Mouse (Mus musculus) G1E (cell line): ENCODE measurements around the gene Crygb. TPM values are rescaled to one million over a fixed set of nuclear protein-coding genes. Genes with fewer than 3 reads are reported as not detected.

Experiments
- ATAC-seq: 2 replicates; pipeline ENCODE4 v1.8.0; 2016; ENCODE audit warnings: mild to moderate bottlenecking; ENCODE audit not compliant: insufficient number of reproducible peaks, poor library complexity, low FRiP score, severe bottlenecking; ENCODE audit errors: extremely low read depth
- DNase-seq: peaks from one replicate; pipeline ENCODE4 v3.0.0; 2012; ENCODE audit warnings: low spot score
- H3K27me3 ChIP-seq: 2 replicates; pipeline ENCODE4 v1.6.1; 2012; ENCODE audit warnings: mild to moderate bottlenecking, low read length, inconsistent platforms; ENCODE audit not compliant: insufficient read depth
- H3K36me3 ChIP-seq: replicated peaks from 2 replicates; pipeline ENCODE3; 2012; ENCODE audit warnings: mild to moderate bottlenecking, inconsistent platforms
- H3K4me1 ChIP-seq: 2 replicates; pipeline ENCODE4 v1.6.1; 2012; ENCODE audit warnings: low read depth, low read length, inconsistent platforms, mixed read lengths; ENCODE audit not compliant: insufficient read depth
- H3K4me3 ChIP-seq: 2 replicates; pipeline ENCODE4 v1.5.1; 2012; ENCODE audit warnings: low read depth, mild to moderate bottlenecking, inconsistent platforms, low read length, moderate library complexity, mixed read lengths
- H3K9me3 ChIP-seq: replicated peaks from 2 replicates; pipeline ENCODE4 v1.6.1; 2012; ENCODE audit warnings: inconsistent platforms
- CTCF ChIP-seq: IDR thresholded peaks from 2 replicates; pipeline ENCODE4 v1.5.1; 2012; ENCODE audit warnings: low read depth, low read length, inconsistent platforms, mixed read lengths
- GATA1 ChIP-seq: IDR thresholded peaks from 2 replicates; pipeline ENCODE4 v1.6.1; 2012; ENCODE audit warnings: borderline replicate concordance, low read length, inconsistent platforms, mixed read lengths
- GATA2 ChIP-seq: IDR thresholded peaks from 2 replicates; pipeline ENCODE4 v1.6.1; 2012; ENCODE audit warnings: low read depth, low read length, inconsistent platforms, borderline replicate concordance
- POLR2AphosphoS5 ChIP-seq: IDR thresholded peaks from 2 replicates; pipeline ENCODE4 v1.6.1; 2012; ENCODE audit warnings: low read depth, low read length, inconsistent platforms; ENCODE audit not compliant: insufficient replicate concordance
- TAL1 ChIP-seq: conservative IDR thresholded peaks from 2 replicates; pipeline ENCODE4 v1.6.1; 2012; ENCODE audit warnings: low read depth, low read length, inconsistent platforms, mixed read lengths
- polyA plus RNA-seq: library from polyadenylated mRNA; stranded (reverse); fragments of >175 nt; gene quantifications from 2 replicates; pipeline ENCODE4 v1.2.3, GENCODE M21; 2012
- total RNA-seq, 2 experiments: library from RNA; stranded (forward) in 1 of 2; stranded (reverse) in 1 of 2; fragments of 200-1000 nt in 1 of 2; fragments of >200 nt in 1 of 2; fragmentation: Nextera tagmentation in 1 of 2; gene quantifications; 2 replicates each; pipeline ENCODE4 v1.2.3; 2014 to 2017

The Crygb gene
- total and polyA plus RNA-seq, 3 experiments: not detected

- no peak for TF ChIP-seq CTCF
- Histone ChIP-seq H3K9me3 (no peaks in the 10 kb centered on the region), H3K36me3 (no peaks in the 10 kb centered on the region), H3K27me3 (peaks cover 2% of the 10 kb centered on the region; the same call in 1 of the 2 replicates), H3K4me1 (peaks cover 3% of the 10 kb centered on the region; the same call in 1 of the 2 replicates), H3K4me3 (no peak overlapping the region)
- DNase-seq (no peak), ATAC-seq (no peak)
Observed at GRCm38 (mm10) chr1:65118150-65118913, 36.2 kb upstream of the Crygb start.

GRCm38 (mm10) chr1:65113536-65114172 lies 31.6 kb upstream of the Crygb start:
- Histone ChIP-seq H3K4me1 (peaks cover 34% of the 10 kb centered on the region), H3K27me3 (peaks cover 4% of the 10 kb centered on the region; the same call in 1 of the 2 replicates), H3K4me3 (no peak overlapping the region), H3K9me3 (no peaks in the 10 kb centered on the region), H3K36me3 (no peaks in the 10 kb centered on the region)
- TF ChIP-seq GATA1 (no peak), GATA2 (no peak), TAL1 (no peak), CTCF (no peak), POLR2AphosphoS5 (no peak)
- no peak for DNase-seq
- no peak for ATAC-seq

GRCm38 (mm10) chr1:65112807-65113196 lies 30.7 kb upstream of the Crygb start:
- ATAC-seq: no peak
- TF ChIP-seq POLR2AphosphoS5 (no peak), TAL1 (no peak), GATA2 (no peak), GATA1 (no peak), CTCF (no peak)
- H3K4me3 ChIP-seq: no peak overlapping the region
- H3K9me3 ChIP-seq: no peaks in the 10 kb centered on the region
- peaks cover 36% of the 10 kb centered on the region for H3K4me1 ChIP-seq
- peaks cover 4% of the 10 kb centered on the region; the same call in 1 of the 2 replicates for H3K27me3 ChIP-seq
- H3K36me3 ChIP-seq: no peaks in the 10 kb centered on the region
- no peak for DNase-seq

- peak; percentile 70 for ATAC-seq
Observed at GRCm38 (mm10) chr1:65112031-65112806, 30.1 kb upstream of the Crygb start.

GRCm38 (mm10) chr1:65109756-65110435 lies 27.8 kb upstream of the Crygb start:
- peaks cover 38% of the 10 kb centered on the region for H3K4me1 ChIP-seq
- peak overlapping the region; percentile 14; the same call in 1 of the 2 replicates for H3K4me3 ChIP-seq
- DNase-seq (no peak), ATAC-seq (no peak)
- H3K9me3 ChIP-seq: no peaks in the 10 kb centered on the region
- no peaks in the 10 kb centered on the region for H3K36me3 ChIP-seq
- H3K27me3 ChIP-seq: peaks cover 4% of the 10 kb centered on the region; the same call in 1 of the 2 replicates
- no peak for TF ChIP-seq GATA2
- TF ChIP-seq TAL1: no peak
- no peak for TF ChIP-seq GATA1
- TF ChIP-seq POLR2AphosphoS5: no peak
- no peak for TF ChIP-seq CTCF

More at GRCm38 (mm10) chr1:65112031-65112806, 30.1 kb upstream of the Crygb start:
- Histone ChIP-seq H3K27me3 (peaks cover 4% of the 10 kb centered on the region; the same call in 1 of the 2 replicates), H3K36me3 (no peaks in the 10 kb centered on the region), H3K9me3 (no peaks in the 10 kb centered on the region), H3K4me1 (peaks cover 38% of the 10 kb centered on the region), H3K4me3 (no peak overlapping the region)
- TF ChIP-seq CTCF (peak; percentile 83), POLR2AphosphoS5 (no peak), TAL1 (no peak)
- DNase-seq: peak; percentile 58

- no peaks in the 10 kb centered on the region for H3K36me3 ChIP-seq
- ATAC-seq (no peak), DNase-seq (no peak)
- TF ChIP-seq GATA1: no peak
- no peak for TF ChIP-seq TAL1
- TF ChIP-seq GATA2: no peak
- no peak for TF ChIP-seq CTCF
- TF ChIP-seq POLR2AphosphoS5: no peak
- peaks cover 10% of the 10 kb centered on the region; the same call in 1 of the 2 replicates for H3K27me3 ChIP-seq
- H3K4me3 ChIP-seq: no peak overlapping the region
- H3K4me1 ChIP-seq: peaks cover 38% of the 10 kb centered on the region
- H3K9me3 ChIP-seq: no peaks in the 10 kb centered on the region
Observed at GRCm38 (mm10) chr1:65109196-65109595, 27.1 kb upstream of the Crygb start.
